Mouse (Mus musculus): ENCODE results near the gene Zswim8.

DNA sequence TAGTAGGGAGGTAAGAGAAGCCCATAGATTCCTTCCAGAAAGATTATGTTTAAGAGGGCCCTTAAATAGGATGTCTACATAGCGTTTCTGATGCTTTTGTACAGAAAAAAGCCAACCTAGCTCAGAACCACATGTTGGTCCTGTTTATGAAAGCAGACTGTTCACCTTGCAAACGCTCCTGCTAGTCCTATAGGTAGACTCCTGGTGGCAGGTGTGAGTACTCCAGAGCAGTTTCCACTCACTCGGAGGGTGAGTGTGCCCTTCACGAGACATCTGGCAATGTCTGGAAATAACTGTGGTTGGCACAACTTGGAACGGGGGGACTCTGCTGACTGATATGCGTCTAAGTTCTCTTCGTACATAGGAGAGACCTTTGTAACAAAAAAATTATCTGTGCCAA, 60.6 kb downstream of the Zswim8 start:
- TF ChIP-seq CTCF (IDR thresholded peaks at IDR 0.05; ENCODE audit: control insufficient read depth, insufficient read depth, low read length), result no peak
- TF ChIP-seq POLR2A (IDR thresholded peaks at IDR 0.05; ENCODE audit: borderline replicate concordance, control insufficient read depth, low read depth, low read length), result no peak
